Mouse (Mus musculus): ENCODE measurements around the gene Tmem101. TPM values are rescaled to one million over a fixed set of nuclear protein-coding genes. Genes with fewer than 3 reads are reported as not detected.

The Tmem101 gene
- total and polyA plus RNA-seq, 3 experiments: 35.4 to 63.1 (median 38.5) TPM

- Histone ChIP-seq H3K4me1 (ENCODE audit: control insufficient read depth in 1 of 2, insufficient read depth in 2 of 2) (peaks cover 0 to 7% of the 10 kb centered on the region in 2 experiments; a peak in 2 of 4 replicates), H3K36me3 (replicated peaks in 1 of 2; ENCODE audit: control insufficient read depth in 1 of 2, insufficient read depth in 1 of 2, low read length in 1 of 2) (no peaks in the 10 kb centered on the region), H3K27ac (ENCODE audit: insufficient read depth, low read depth) (no peak overlapping the region), H3K9ac (ENCODE audit: insufficient read depth, low read depth) (no peak overlapping the region; the same call in 1 of the 2 replicates), H3K4me2 (ENCODE audit: insufficient read depth, low read depth, poor library complexity, severe bottlenecking) (peak overlapping the region; percentile 80), H3K79me2 (replicated peaks; ENCODE audit: control insufficient read depth, extremely low read depth, insufficient read depth, poor library complexity, severe bottlenecking) (no peaks in the 10 kb centered on the region), H3K27me3 (replicated peaks) (peaks cover 70% of the 10 kb centered on the region), H3K9me3 (replicated peaks; ENCODE audit: low read length) (no peaks in the 10 kb centered on the region), H3K4me3 (replicated peaks in 1 of 3; ENCODE audit: low read depth in 2 of 3, low read length in 2 of 3, poor library complexity in 1 of 3) (no peak overlapping the region)
- peak; percentile 98 for TF ChIP-seq SMC3 (IDR thresholded peaks at IDR 0.05; ENCODE audit: low read depth, low read length)
- no peak for TF ChIP-seq MXI1 (IDR thresholded peaks at IDR 0.05; ENCODE audit: low read depth, low read length)
- peak; percentile 59; the same call in 1 of the 2 replicates for TF ChIP-seq IRF4 (IDR thresholded peaks at IDR 0.05; ENCODE audit: low read depth, low read length)
- peak; percentile 96 for TF ChIP-seq RAD21 (IDR thresholded peaks at IDR 0.05; ENCODE audit: low read depth, low read length)
- peak; percentile 29; the same call in 1 of the 2 replicates for TF ChIP-seq TCF12 (IDR thresholded peaks at IDR 0.05; ENCODE audit: low read depth, low read length)
- peak; percentile 88 to 99 for TF ChIP-seq CTCF (conservative IDR thresholded peaks at IDR 0.05 in 1 of 2, IDR thresholded peaks at IDR 0.05 in 1 of 2; ENCODE audit: low read depth in 2 of 2, low read length in 2 of 2)
- TF ChIP-seq CHD1 (IDR thresholded peaks at IDR 0.05; ENCODE audit: low read depth, low read length): no peak
- TF ChIP-seq ZC3H11A (IDR thresholded peaks at IDR 0.05; ENCODE audit: low read depth, low read length): peak; percentile 71
- TF ChIP-seq NELFE (IDR thresholded peaks at IDR 0.05; ENCODE audit: low read depth, low read length): peak; percentile 47; the same call in 1 of the 2 replicates
- TF ChIP-seq JUN (IDR thresholded peaks at IDR 0.05; ENCODE audit: insufficient read depth, low read depth, low read length): no peak
- in situ Hi-C loops (cut with MboI; ENCODE audit: low pct_ligation_motif_present, low pct_unique_long_range_greater_than_20kb, low sequenced_read_pairs): loop anchor here (5.0 kb wide), 2 partner anchors 36 to 71 kb away; partner anchors contain the start of gene Ppy
- peak; percentile 66 for DNase-seq (ENCODE audit: extremely low read depth)
- dilution Hi-C loops (cut with MboI; ENCODE audit: extremely low pct_ligation_motif_present, extremely low pct_unique_long_range_greater_than_20kb, low sequenced_read_pairs): no loop called here
Measured at GRCm38 (mm10) chr11:102138447-102138740, 17.8 kb downstream of the Tmem101 start.

GRCm38 (mm10) chr11:102137625-102138446 lies 18.4 kb downstream of the Tmem101 start:
- DNase-seq (ENCODE audit: extremely low read depth): peak; percentile 56
- dilution Hi-C loops (cut with MboI; ENCODE audit: extremely low pct_ligation_motif_present, extremely low pct_unique_long_range_greater_than_20kb, low sequenced_read_pairs): no loop called here
- Histone ChIP-seq H3K4me3 (replicated peaks in 1 of 3; ENCODE audit: low read depth in 2 of 3, low read length in 2 of 3, poor library complexity in 1 of 3) (no peak overlapping the region), H3K27me3 (replicated peaks) (peaks cover 69% of the 10 kb centered on the region), H3K9ac (ENCODE audit: insufficient read depth, low read depth) (no peak overlapping the region; the same call in 1 of the 2 replicates), H3K27ac (ENCODE audit: insufficient read depth, low read depth) (no peak overlapping the region), H3K4me2 (ENCODE audit: insufficient read depth, low read depth, poor library complexity, severe bottlenecking) (peak overlapping the region; percentile 80), H3K4me1 (ENCODE audit: control insufficient read depth in 1 of 2, insufficient read depth in 2 of 2) (peaks cover 0 to 7% of the 10 kb centered on the region in 2 experiments; a peak in 2 of 4 replicates), H3K36me3 (replicated peaks in 1 of 2; ENCODE audit: control insufficient read depth in 1 of 2, insufficient read depth in 1 of 2, low read length in 1 of 2) (no peaks in the 10 kb centered on the region), H3K79me2 (replicated peaks; ENCODE audit: control insufficient read depth, extremely low read depth, insufficient read depth, poor library complexity, severe bottlenecking) (no peaks in the 10 kb centered on the region), H3K9me3 (replicated peaks; ENCODE audit: low read length) (no peaks in the 10 kb centered on the region)
- in situ Hi-C loops (cut with MboI; ENCODE audit: low pct_ligation_motif_present, low pct_unique_long_range_greater_than_20kb, low sequenced_read_pairs): loop anchor here (5.0 kb wide), 2 partner anchors 36 to 71 kb away; partner anchors contain the start of gene Ppy
- no peak for TF ChIP-seq TCF12 (IDR thresholded peaks at IDR 0.05; ENCODE audit: low read depth, low read length)
- TF ChIP-seq IRF4 (IDR thresholded peaks at IDR 0.05; ENCODE audit: low read depth, low read length): 0 out of 2 replicates have a peak, but pooled peaks have one; percentile 13
- TF ChIP-seq MAZ (IDR thresholded peaks at IDR 0.05; ENCODE audit: low read depth, low read length): no peak
- no peak for TF ChIP-seq ZNF384 (IDR thresholded peaks at IDR 0.05; ENCODE audit: low read depth, low read length)
- no peak for TF ChIP-seq USF2 (conservative IDR thresholded peaks at IDR 0.05; ENCODE audit: low read depth, low read length)
- no peak for TF ChIP-seq BHLHE40 (IDR thresholded peaks at IDR 0.05; ENCODE audit: low read depth, low read length)
- TF ChIP-seq ETS1 (conservative IDR thresholded peaks at IDR 0.05; ENCODE audit: low read depth, low read length): no peak
- no peak for TF ChIP-seq EP300 (IDR thresholded peaks at IDR 0.05; ENCODE audit: low read length)
- TF ChIP-seq JUN (IDR thresholded peaks at IDR 0.05; ENCODE audit: insufficient read depth, low read depth, low read length): no peak
- TF ChIP-seq CHD1 (IDR thresholded peaks at IDR 0.05; ENCODE audit: low read depth, low read length): no peak
- TF ChIP-seq RAD21 (IDR thresholded peaks at IDR 0.05; ENCODE audit: low read depth, low read length): no peak
- TF ChIP-seq ZKSCAN1 (IDR thresholded peaks at IDR 0.05; ENCODE audit: borderline replicate concordance, low read depth, low read length): no peak
- TF ChIP-seq ELF1 (IDR thresholded peaks at IDR 0.05; ENCODE audit: low read depth, low read length): peak; percentile 41; the same call in 1 of the 2 replicates
